Comparison of ENCODE assay signal across 17 mouse cellular contexts in genomic region chr5:118204675-118205440, GRCm38 (mm10). TPM values are rescaled to one million over a fixed set of nuclear protein-coding genes. Genes with fewer than 3 reads are reported as not detected.
DNase-seq lines count a peak whose midpoint lies in the region; ATAC-seq and TF ChIP-seq lines count a peak whose summit lies in the region.
"Had no signal": no experiment of that assay in that cellular context is flagged by ENCODE, and none has a peak within 500 bp of the region (broad histone marks: within the 10 kb centered on the region; RNA-seq: fewer than 3 reads in every experiment).

No protein-coding gene starts in this region.

- peaks cover 12% of the 10 kb centered on the region for H3K36me3 ChIP-seq in hindbrain, embryonic 10.5 days
- peaks cover 14% of the 10 kb centered on the region for H3K36me3 ChIP-seq in hindbrain, embryonic 16.5 days (ENCODE audit: control insufficient read depth, insufficient read depth, low read length)
- H3K36me3 ChIP-seq in kidney, adult 2 months (ENCODE audit: control insufficient read depth, insufficient read depth, low read length): no peaks in the 10 kb centered on the region
- H3K36me3 ChIP-seq in embryonic facial prominence, embryonic 10.5 days (replicated peaks): peaks cover 3% of the 10 kb centered on the region; the same call in 1 of the 2 replicates
- H3K36me3 ChIP-seq in forebrain, embryonic 14.5 days (ENCODE audit: control insufficient read depth, insufficient read depth, low read length): peaks cover 24% of the 10 kb centered on the region
- H3K36me3 ChIP-seq: forebrain, embryonic 10.5 days; liver, embryonic 13.5 days had no signal

- H3K9ac ChIP-seq in hindbrain, embryonic 16.5 days (ENCODE audit: low read depth, low read length): no peak overlapping the region
- no peak overlapping the region for H3K9ac ChIP-seq in forebrain, embryonic 14.5 days (ENCODE audit: low read length)
- H3K9ac ChIP-seq: liver, embryonic 13.5 days; midbrain, embryonic 12.5 days had no signal

- TF ChIP-seq POLR2A in kidney, adult 2 months (IDR thresholded peaks at IDR 0.05; ENCODE audit: low read depth, low read length): no peak

- no peak for DNase-seq in hindbrain, embryonic 10.5 days (ENCODE audit: low spot score)
- peak; percentile 13 for DNase-seq in c-Kit-positive CD71-negative TER-119-negative erythroid progenitor cells, embryonic 14.5 days (ENCODE audit: low read depth)
- peak; percentile 15 for DNase-seq in kidney, adult 2 months
- DNase-seq in kidney, postnatal 4 days: peak; percentile 48 to 66
- no peak for DNase-seq in embryonic facial prominence, embryonic 10.5 days (ENCODE audit: low spot score)
- no peak for DNase-seq in forebrain, embryonic 14.5 days (ENCODE audit: low spot score)
- DNase-seq: adrenal gland, postnatal 25 days; cerebellum, postnatal 10 days; liver, embryonic 13.5 days; lung, postnatal 10 days had no signal

- no peak overlapping the region for H3K4me3 ChIP-seq in hindbrain, embryonic 10.5 days
- no peak overlapping the region for H3K4me3 ChIP-seq in hindbrain, embryonic 16.5 days (ENCODE audit: low read length)
- H3K4me3 ChIP-seq in kidney, adult 2 months (ENCODE audit: insufficient read depth, low read depth, low read length): no peak overlapping the region
- no peak overlapping the region for H3K4me3 ChIP-seq in embryonic facial prominence, embryonic 10.5 days
- H3K4me3 ChIP-seq in forebrain, embryonic 14.5 days (ENCODE audit: low read depth, low read length): no peak overlapping the region
- H3K4me3 ChIP-seq: forebrain, embryonic 10.5 days; liver, embryonic 13.5 days; midbrain, embryonic 12.5 days had no signal

- 83% methylated on average over 16 of the region's 16 CpGs for WGBS in hindbrain, embryonic 10.5 days
- 56% methylated on average over 16 of the region's 16 CpGs for WGBS in hindbrain, embryonic 16.5 days
- 49% methylated on average over 16 of the region's 16 CpGs for WGBS in kidney, adult 2 months
- WGBS in embryonic facial prominence, embryonic 10.5 days: 86% methylated on average over 16 of the region's 16 CpGs
- 90% methylated on average over 16 of the region's 16 CpGs for WGBS in forebrain, embryonic 14.5 days

- ATAC-seq in hindbrain, embryonic 16.5 days: no peak
- no peak for ATAC-seq in megakaryocyte-erythroid progenitor cell, adult 5-6 weeks (replicated peaks; ENCODE audit: low FRiP score, low TSS enrichment, poor library complexity, severe bottlenecking)
- ATAC-seq in forebrain, embryonic 14.5 days: no peak

- peak overlapping the region; percentile 23; the same call in 1 of the 2 replicates for H3K27ac ChIP-seq in hindbrain, embryonic 10.5 days
- no peak overlapping the region for H3K27ac ChIP-seq in hindbrain, embryonic 16.5 days (ENCODE audit: low read depth, low read length)
- H3K27ac ChIP-seq in kidney, adult 2 months (ENCODE audit: insufficient read depth, low read depth, low read length): no peak overlapping the region
- H3K27ac ChIP-seq in embryonic facial prominence, embryonic 10.5 days (replicated peaks): no peak overlapping the region
- H3K27ac ChIP-seq in forebrain, embryonic 14.5 days (ENCODE audit: low read depth, low read length): no peak overlapping the region
- H3K27ac ChIP-seq: forebrain, embryonic 10.5 days; liver, embryonic 13.5 days; midbrain, embryonic 12.5 days had no signal

- TF ChIP-seq CTCF in kidney, adult 2 months (conservative IDR thresholded peaks at IDR 0.05; ENCODE audit: insufficient read depth, insufficient read length, low read depth, low read length): no peak

- no peak overlapping the region for H3K4me2 ChIP-seq in hindbrain, embryonic 16.5 days (ENCODE audit: low read length)
- H3K4me2 ChIP-seq in forebrain, embryonic 14.5 days (ENCODE audit: low read length): no peak overlapping the region
- H3K4me2 ChIP-seq: liver, embryonic 13.5 days; midbrain, embryonic 12.5 days had no signal

- peaks cover 59% of the 10 kb centered on the region for H3K4me1 ChIP-seq in hindbrain, embryonic 10.5 days (replicated peaks)
- no peaks in the 10 kb centered on the region for H3K4me1 ChIP-seq in hindbrain, embryonic 16.5 days (ENCODE audit: control insufficient read depth, insufficient read depth, low read depth, low read length)
- H3K4me1 ChIP-seq in kidney, adult 2 months (ENCODE audit: control insufficient read depth, insufficient read depth, low read length): no peaks in the 10 kb centered on the region
- peaks cover 32% of the 10 kb centered on the region for H3K4me1 ChIP-seq in embryonic facial prominence, embryonic 10.5 days
- H3K4me1 ChIP-seq in forebrain, embryonic 14.5 days (ENCODE audit: control insufficient read depth, insufficient read depth, low read length): no peaks in the 10 kb centered on the region
- H3K4me1 ChIP-seq: liver, embryonic 13.5 days; midbrain, embryonic 12.5 days had no signal

- no peaks in the 10 kb centered on the region for H3K9me3 ChIP-seq in hindbrain, embryonic 10.5 days
- H3K9me3 ChIP-seq in hindbrain, embryonic 16.5 days (ENCODE audit: control insufficient read depth, low read length): no peaks in the 10 kb centered on the region
- no peaks in the 10 kb centered on the region for H3K9me3 ChIP-seq in embryonic facial prominence, embryonic 10.5 days
- no peaks in the 10 kb centered on the region for H3K9me3 ChIP-seq in forebrain, embryonic 14.5 days (replicated peaks; ENCODE audit: control insufficient read depth, low read length)
- H3K9me3 ChIP-seq: forebrain, embryonic 10.5 days; liver, embryonic 13.5 days; midbrain, embryonic 12.5 days had no signal

- 0 out of 2 replicates have a peak, but pooled peaks cover 7% of the 10 kb centered on the region for H3K27me3 ChIP-seq in hindbrain, embryonic 10.5 days (ENCODE audit: insufficient read depth, poor library complexity, severe bottlenecking)
- no peaks in the 10 kb centered on the region for H3K27me3 ChIP-seq in hindbrain, embryonic 16.5 days (replicated peaks; ENCODE audit: control insufficient read depth, insufficient read depth, low read length)
- no peaks in the 10 kb centered on the region for H3K27me3 ChIP-seq in kidney, adult 2 months (replicated peaks; ENCODE audit: control insufficient read depth, insufficient read depth, low read length)
- H3K27me3 ChIP-seq in embryonic facial prominence, embryonic 10.5 days (replicated peaks; ENCODE audit: low read depth, poor library complexity, severe bottlenecking): peaks cover 5% of the 10 kb centered on the region; the same call in 1 of the 2 replicates
- no peaks in the 10 kb centered on the region for H3K27me3 ChIP-seq in forebrain, embryonic 14.5 days (replicated peaks; ENCODE audit: control insufficient read depth, insufficient read depth, low read length)
- H3K27me3 ChIP-seq: liver, embryonic 13.5 days; midbrain, embryonic 12.5 days had no signal

RNA-seq across cellular contexts. Expression of gene Rnft2, which starts 40.1 kb away (rescaled TPM):
- 4.9 and 7.4 TPM in 2 replicates for polyA plus RNA-seq in hindbrain, embryonic 10.5 days (2016; fragmentation: Nextera tagmentation; extraction: Ambion mirVana)
- polyA plus RNA-seq in hindbrain, embryonic 16.5 days (2015; fragmentation: Nextera tagmentation; extraction: Ambion mirVana): 9.2 and 10.8 TPM in 2 replicates
- 1.8 and 2.9 TPM in 2 replicates for polyA plus RNA-seq in kidney, adult 2 months (2012; rRNA removed)
- polyA plus RNA-seq in embryonic facial prominence, embryonic 10.5 days (2016; fragmentation: Nextera tagmentation; extraction: Ambion mirVana): 5.4 and 7.0 TPM in 2 replicates
- not detected in 2 replicates for total RNA-seq in megakaryocyte-erythroid progenitor cell, adult 5-6 weeks (2014; fragmentation: Nextera tagmentation)
- total RNA-seq in megakaryocyte-erythroid progenitor cell, adult 5-6 weeks (2017): not detected in 2 replicates
- 10.7 and 11.3 TPM in 2 replicates for polyA plus RNA-seq in forebrain, embryonic 14.5 days (2014; fragmentation: Nextera tagmentation; extraction: Ambion mirVana)

RNA-seq across cellular contexts. Expression of gene 2410131K14Rik, which starts 40.2 kb away (rescaled TPM):
- polyA plus RNA-seq in hindbrain, embryonic 10.5 days (2016; fragmentation: Nextera tagmentation; extraction: Ambion mirVana): 11.3 and 12.3 TPM in 2 replicates
- polyA plus RNA-seq in hindbrain, embryonic 16.5 days (2015; fragmentation: Nextera tagmentation; extraction: Ambion mirVana): 18.0 and 18.1 TPM in 2 replicates
- 10.0 and 11.0 TPM in 2 replicates for polyA plus RNA-seq in kidney, adult 2 months (2012; rRNA removed)
- 11.6 and 11.8 TPM in 2 replicates for polyA plus RNA-seq in embryonic facial prominence, embryonic 10.5 days (2016; fragmentation: Nextera tagmentation; extraction: Ambion mirVana)
- 0.92 and 1.0 TPM in 2 replicates for total RNA-seq in megakaryocyte-erythroid progenitor cell, adult 5-6 weeks (2014; fragmentation: Nextera tagmentation)
- 1.4 and 2.1 TPM in 2 replicates for total RNA-seq in megakaryocyte-erythroid progenitor cell, adult 5-6 weeks (2017)
- 14.6 and 17.1 TPM in 2 replicates for polyA plus RNA-seq in forebrain, embryonic 14.5 days (2014; fragmentation: Nextera tagmentation; extraction: Ambion mirVana)

RNA-seq across cellular contexts. Expression of gene Hrk, which starts 40.4 kb away (rescaled TPM):
- 0.25 and 0.37 TPM in 2 replicates for polyA plus RNA-seq in hindbrain, embryonic 10.5 days (2016; fragmentation: Nextera tagmentation; extraction: Ambion mirVana)
- 3.7 and 4.8 TPM in 2 replicates for polyA plus RNA-seq in hindbrain, embryonic 16.5 days (2015; fragmentation: Nextera tagmentation; extraction: Ambion mirVana)
- polyA plus RNA-seq in kidney, adult 2 months (2012; rRNA removed): 0.01 and 0.02 TPM in 2 replicates
- polyA plus RNA-seq in embryonic facial prominence, embryonic 10.5 days (2016; fragmentation: Nextera tagmentation; extraction: Ambion mirVana): 0.15 and 0.32 TPM in 2 replicates
- not detected in 2 replicates for total RNA-seq in megakaryocyte-erythroid progenitor cell, adult 5-6 weeks (2014; fragmentation: Nextera tagmentation)
- total RNA-seq in megakaryocyte-erythroid progenitor cell, adult 5-6 weeks (2017): not detected in 2 replicates
- polyA plus RNA-seq in forebrain, embryonic 14.5 days (2014; fragmentation: Nextera tagmentation; extraction: Ambion mirVana): 1.1 and 1.7 TPM in 2 replicates
- polyA plus RNA-seq: large intestine, adult 2 months; limb, embryonic 11.5 days; small intestine, adult 2 months had no signal

RNA-seq across cellular contexts. Expression of gene Fbxw8, which starts 49.6 kb away (rescaled TPM):
- 35.0 and 36.8 TPM in 2 replicates for polyA plus RNA-seq in hindbrain, embryonic 10.5 days (2016; fragmentation: Nextera tagmentation; extraction: Ambion mirVana)
- polyA plus RNA-seq in hindbrain, embryonic 16.5 days (2015; fragmentation: Nextera tagmentation; extraction: Ambion mirVana): 18.7 and 21.6 TPM in 2 replicates
- 60.8 and 64.8 TPM in 2 replicates for polyA plus RNA-seq in kidney, adult 2 months (2012; rRNA removed)
- 35.0 and 36.6 TPM in 2 replicates for polyA plus RNA-seq in embryonic facial prominence, embryonic 10.5 days (2016; fragmentation: Nextera tagmentation; extraction: Ambion mirVana)
- 18.1 and 25.3 TPM in 2 replicates for total RNA-seq in megakaryocyte-erythroid progenitor cell, adult 5-6 weeks (2014; fragmentation: Nextera tagmentation)
- total RNA-seq in megakaryocyte-erythroid progenitor cell, adult 5-6 weeks (2017): 12.9 and 23.8 TPM in 2 replicates
- 17.1 and 19.5 TPM in 2 replicates for polyA plus RNA-seq in forebrain, embryonic 14.5 days (2014; fragmentation: Nextera tagmentation; extraction: Ambion mirVana)

Comparison
In these comparisons a context has a peak if more than half of its experiments do, and no peak if none do; other contexts are left out.
1. DNase-seq: peak in c-Kit-positive CD71-negative TER-119-negative erythroid progenitor cells, embryonic 14.5 days (single experiment), kidney, adult 2 months (single experiment) and kidney, postnatal 4 days (2 of 2); none in hindbrain, embryonic 10.5 days (single experiment), embryonic facial prominence, embryonic 10.5 days (single experiment) and forebrain, embryonic 14.5 days (single experiment).